Mouse (Mus musculus): ENCODE measurements at regions not wholly inside any gene's neighbourhood (a gene's known extent, or its start where the extent isn't known, plus 50 kb on each side); places are given as distances from the start of the nearest gene placed in this dataset.
A peak's percentile ranks its signal among the peaks of the same experiment; 100 is the strongest.

GRCm38 (mm10) chr10:39250039-39250438 is 86.4 kb upstream of the Ccn6 start:
- DNase-seq, result no peak

- no peak for DNase-seq
Measured at GRCm38 (mm10) chr10:39248486-39248885, 84.9 kb upstream of the Ccn6 start.

- DNase-seq, result no peak
Measured at GRCm38 (mm10) chr10:39246984-39247383, 83.4 kb upstream of the Ccn6 start.

- DNase-seq, result peak; percentile 75 to 83
Measured at GRCm38 (mm10) chr10:39245141-39245540, 81.5 kb upstream of the Ccn6 start.

- no peak for DNase-seq
Measured at GRCm38 (mm10) chr10:39244061-39244460, 80.5 kb upstream of the Ccn6 start.

- no peak for DNase-seq
Measured at GRCm38 (mm10) chr10:39242398-39242797, 78.8 kb upstream of the Ccn6 start.

- no peak for DNase-seq
Measured at GRCm38 (mm10) chr10:39241922-39242321, 78.3 kb upstream of the Ccn6 start.

- no peak for DNase-seq
Measured at GRCm38 (mm10) chr10:39241486-39241885, 77.9 kb upstream of the Ccn6 start.

- no peak for DNase-seq
Measured at GRCm38 (mm10) chr10:39240966-39241365, 77.4 kb upstream of the Ccn6 start.

- DNase-seq, result no peak
Measured at GRCm38 (mm10) chr10:39240178-39240791, 76.7 kb upstream of the Ccn6 start.

- peak; percentile 74 to 87 for DNase-seq
Measured at GRCm38 (mm10) chr10:39239498-39240177, 76.0 kb upstream of the Ccn6 start.

GRCm38 (mm10) chr10:39238596-39238995 is 75.0 kb upstream of the Ccn6 start:
- peak; percentile 86 for DNase-seq

GRCm38 (mm10) chr10:39237549-39237948 is 74.0 kb upstream of the Ccn6 start:
- no peak for DNase-seq

GRCm38 (mm10) chr10:39233926-39234450 is 70.4 kb upstream of the Ccn6 start:
- DNase-seq, result peak; percentile 29 to 42

- no peak for DNase-seq
Measured at GRCm38 (mm10) chr10:39233191-39233590, 69.6 kb upstream of the Ccn6 start.

- no peak for DNase-seq
Measured at GRCm38 (mm10) chr10:39230634-39231410, 67.2 kb upstream of the Ccn6 start.

- no peak for DNase-seq
Measured at GRCm38 (mm10) chr10:39229233-39229632, 65.6 kb upstream of the Ccn6 start.

- no peak for DNase-seq
Measured at GRCm38 (mm10) chr10:39228027-39228426, 64.4 kb upstream of the Ccn6 start.

GRCm38 (mm10) chr10:39227499-39227942 is 63.9 kb upstream of the Ccn6 start:
- peak; percentile 19 to 27 for DNase-seq

- no peak for DNase-seq
Measured at GRCm38 (mm10) chr10:39226518-39226917, 62.9 kb upstream of the Ccn6 start.

GRCm38 (mm10) chr10:39224449-39225094 is 61.0 kb upstream of the Ccn6 start:
- no peak for DNase-seq

GRCm38 (mm10) chr10:39221028-39221427 is 57.4 kb upstream of the Ccn6 start:
- DNase-seq, result no peak
